Mouse (Mus musculus) G1E-ER4 (cell line): ENCODE measurements around the gene Larp6. TPM values are rescaled to one million over a fixed set of nuclear protein-coding genes. Genes with fewer than 3 reads are reported as not detected.

ENCODE experiments used
- GATA1 ChIP-seq: IDR thresholded peaks from one replicate; pipeline ENCODE4 v1.8.0; 2012; ENCODE audit warnings: low read length, inconsistent platforms
- polyA plus RNA-seq: library from polyadenylated mRNA; stranded (reverse); fragments of >175 nt; gene quantifications from 2 replicates; pipeline ENCODE4 v1.2.3, GENCODE M21; 2012

Gene Larp6
- polyA plus RNA-seq, 1 experiment = not detected

- TF ChIP-seq GATA1 = no peak
These were observed 4.2 kb upstream of the Larp6 start for GRCm38 (mm10) chr9:60708606-60709005.

DNA sequence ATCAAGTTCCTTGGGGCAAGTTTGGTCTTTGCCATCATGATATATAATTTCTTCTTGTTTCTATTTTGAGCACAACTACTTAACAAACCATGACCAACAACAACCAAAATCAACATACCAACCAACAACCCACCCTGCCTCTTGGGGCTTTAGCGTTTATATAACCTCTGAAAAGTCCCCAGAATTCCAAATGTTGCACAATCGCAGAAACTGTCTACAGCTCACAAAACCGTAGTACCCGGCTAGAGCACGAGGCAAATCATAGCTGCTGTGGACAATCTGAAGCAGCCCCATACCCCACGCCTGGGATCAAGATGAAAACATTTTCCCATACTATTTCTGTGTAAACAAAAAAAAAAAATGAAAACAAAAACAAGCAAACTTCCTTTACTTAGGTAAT is 3.1 kb upstream of the Larp6 start:
- no peak for TF ChIP-seq GATA1

GRCm38 (mm10) chr9:60712011-60712410 is 778 bp upstream of the Larp6 start:
- no peak for TF ChIP-seq GATA1

DNA sequence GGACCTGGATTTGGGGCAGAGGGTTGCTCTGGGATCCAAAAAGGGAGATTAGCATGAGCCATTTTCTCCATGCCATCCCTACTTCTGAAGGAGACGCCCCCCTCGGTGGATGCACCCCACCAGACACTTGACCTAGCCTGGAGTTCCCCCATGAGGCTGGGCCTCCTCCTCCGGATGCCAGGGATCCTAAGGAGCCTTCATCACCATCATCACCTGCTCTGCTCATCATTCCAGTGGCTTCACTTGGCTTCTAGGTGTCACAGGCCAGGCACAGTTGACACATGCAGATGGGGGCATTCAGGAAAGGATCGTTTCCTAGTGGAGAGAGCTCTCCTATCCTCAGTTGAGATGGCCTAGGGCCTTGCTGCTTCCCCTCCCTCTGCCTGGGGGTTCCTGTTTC is 827 bp downstream of the Larp6 start:
- TF ChIP-seq GATA1 = no peak

DNA sequence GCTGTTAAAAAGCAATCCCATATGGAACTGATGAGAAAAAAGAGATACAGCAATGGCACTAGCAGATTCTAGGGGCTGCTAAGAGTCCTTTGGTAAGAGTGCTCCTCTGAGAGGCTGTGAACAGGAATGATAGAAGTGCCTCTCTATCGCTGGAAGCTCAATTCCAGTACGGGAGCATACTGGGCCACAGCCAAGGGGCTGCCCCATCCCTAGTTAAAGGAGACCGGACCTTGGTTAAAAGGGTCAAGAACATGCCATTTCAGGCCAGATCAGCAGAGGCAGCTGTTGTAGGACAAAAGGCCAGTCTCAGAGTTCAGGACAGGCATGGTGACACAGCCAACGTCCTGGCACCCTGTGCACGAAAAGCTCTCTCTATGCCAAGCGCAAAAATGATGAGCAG is 1.4 kb downstream of the Larp6 start:
- no peak for TF ChIP-seq GATA1

- TF ChIP-seq GATA1 = no peak
These were observed 2.5 kb downstream of the Larp6 start for GRCm38 (mm10) chr9:60715271-60715670.

DNA sequence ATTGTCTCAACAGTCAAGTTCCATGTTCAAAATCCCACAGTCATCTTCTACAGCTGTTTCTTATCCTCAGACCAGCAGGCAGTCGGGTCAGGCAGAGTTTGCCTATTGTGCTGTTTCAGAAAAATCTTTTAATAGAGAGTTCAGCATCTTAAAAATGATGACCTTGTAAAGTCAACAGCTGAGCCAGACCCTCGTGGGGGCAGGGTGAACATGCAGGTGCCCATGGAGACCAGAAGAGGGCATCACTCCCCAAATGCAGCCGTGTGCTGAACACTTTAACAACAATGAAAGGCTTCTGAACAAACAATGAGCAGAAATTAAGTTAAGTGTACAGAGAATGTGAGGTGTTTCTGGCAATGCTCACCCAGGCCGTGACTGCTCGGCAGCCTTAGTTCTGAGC is 3.0 kb downstream of the Larp6 start:
- no peak for TF ChIP-seq GATA1

- no peak for TF ChIP-seq GATA1
These were observed 5.5 kb downstream of the Larp6 start for GRCm38 (mm10) chr9:60718284-60718683.

- no peak for TF ChIP-seq GATA1
These were observed 6.9 kb downstream of the Larp6 start for GRCm38 (mm10) chr9:60719687-60720086.

GRCm38 (mm10) chr9:60724968-60725367 is 12.2 kb downstream of the Larp6 start:
- TF ChIP-seq GATA1 = no peak

DNA sequence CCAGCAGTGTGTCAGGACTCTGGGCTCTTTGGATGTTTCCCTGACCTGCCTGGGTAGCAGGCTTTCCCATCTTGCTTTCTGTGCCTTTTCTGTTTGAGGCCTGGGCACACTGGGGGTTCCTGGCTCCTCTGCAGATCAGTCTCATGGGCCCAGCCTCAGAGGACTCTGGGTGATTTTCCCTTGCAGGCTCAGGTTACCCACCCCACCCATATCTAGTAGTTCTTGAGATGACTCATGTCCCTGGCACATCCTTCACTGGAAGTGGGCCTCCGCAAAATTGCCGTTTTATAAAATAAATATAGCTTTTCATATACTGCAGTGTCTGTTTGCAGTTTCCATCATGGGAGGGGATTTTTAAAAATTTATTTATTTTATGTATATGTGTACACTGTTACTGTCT is 21.5 kb downstream of the Larp6 start:
- TF ChIP-seq GATA1 = no peak

DNA sequence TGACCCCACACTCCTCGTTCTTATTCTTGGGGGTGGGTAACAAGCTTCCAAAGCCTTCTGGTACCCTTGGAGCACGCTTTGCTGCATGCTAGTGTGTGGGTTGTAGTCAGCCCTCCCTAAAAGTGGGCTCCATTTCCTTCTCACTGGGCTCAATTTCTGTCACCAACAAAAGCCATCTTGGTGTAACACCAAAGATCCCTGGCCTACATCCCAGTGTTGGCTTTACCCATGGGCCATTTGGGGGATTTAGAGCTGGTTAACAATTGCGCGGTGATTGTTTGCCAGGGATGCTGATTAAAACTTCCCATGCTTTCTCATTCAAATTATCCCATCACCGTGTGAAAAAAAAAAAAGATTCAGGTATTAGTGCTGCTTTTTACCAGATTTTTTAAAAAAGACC is 26.3 kb downstream of the Larp6 start:
- no peak for TF ChIP-seq GATA1

DNA sequence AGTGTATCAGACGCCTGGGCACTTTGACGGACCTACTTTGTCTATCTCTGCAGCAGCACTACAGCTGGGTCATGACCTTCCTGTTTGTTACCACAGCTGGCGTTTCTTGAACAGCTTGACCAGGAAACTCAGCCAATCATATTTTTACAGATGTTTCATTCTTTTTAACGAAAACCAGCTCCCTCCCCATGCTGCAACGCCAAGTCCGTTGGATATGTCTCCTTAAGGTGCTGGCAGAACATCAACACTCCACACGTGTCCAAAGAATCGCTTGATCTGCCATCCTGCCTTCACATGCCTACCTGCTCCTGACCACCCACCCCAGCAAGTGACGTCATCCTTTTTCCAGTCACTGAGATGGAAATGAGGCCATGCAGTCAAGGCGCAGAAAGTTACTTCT is 28.6 kb downstream of the Larp6 start:
- TF ChIP-seq GATA1 = no peak

GRCm38 (mm10) chr9:60742516-60742915 is 29.7 kb downstream of the Larp6 start:
- TF ChIP-seq GATA1 = no peak

- TF ChIP-seq GATA1 = no peak
These were observed 30.6 kb downstream of the Larp6 start for GRCm38 (mm10) chr9:60743180-60743900.

- TF ChIP-seq GATA1 = no peak
These were observed 31.6 kb downstream of the Larp6 start for GRCm38 (mm10) chr9:60744171-60744969.

DNA sequence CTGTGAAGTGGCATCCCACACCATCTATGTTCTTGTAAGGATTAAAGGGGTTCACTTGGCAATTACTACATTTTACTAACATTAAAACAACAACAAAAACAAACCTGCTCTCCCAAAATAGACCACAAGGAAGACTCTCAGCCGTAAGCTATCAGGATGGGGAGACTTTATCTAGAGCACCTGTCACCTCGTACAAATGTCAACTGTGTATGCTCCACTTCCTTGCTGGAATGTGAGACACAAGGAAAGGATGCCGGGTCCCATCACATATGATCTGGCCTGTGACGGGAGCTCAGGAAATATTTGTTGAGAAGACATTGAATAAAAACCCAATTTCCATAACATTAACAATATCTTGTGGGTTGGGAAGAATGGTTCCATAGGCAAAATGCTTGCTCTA is 32.2 kb downstream of the Larp6 start:
- TF ChIP-seq GATA1 = no peak
